Mouse (Mus musculus): Measurements from ENCODE around the gene Aup1.

GRCm38 (mm10) chr6:83043561-83043960, 10.8 kb upstream of the Aup1 start:
- no peak for TF ChIP-seq CTCF (IDR thresholded peaks at IDR 0.05; ENCODE audit: low read depth)
- no peak for TF ChIP-seq EP300 (IDR thresholded peaks at IDR 0.05; ENCODE audit: low read depth)
